Mouse (Mus musculus): Measurements from ENCODE around the gene Wdr93. TPM values are rescaled to one million over a fixed set of nuclear protein-coding genes. Genes with fewer than 3 reads are reported as not detected.
A peak's percentile ranks its signal among the peaks of the same experiment; 100 is the strongest.
"Not testable (repeated sequence)": the region's sequence is repeated elsewhere in the genome, so short reads cannot be mapped to it uniquely, and the experiment has no call there.

The Wdr93 gene
- polyA plus RNA-seq, 1 experiment from 2014 or later: 0.07 TPM

DNA sequence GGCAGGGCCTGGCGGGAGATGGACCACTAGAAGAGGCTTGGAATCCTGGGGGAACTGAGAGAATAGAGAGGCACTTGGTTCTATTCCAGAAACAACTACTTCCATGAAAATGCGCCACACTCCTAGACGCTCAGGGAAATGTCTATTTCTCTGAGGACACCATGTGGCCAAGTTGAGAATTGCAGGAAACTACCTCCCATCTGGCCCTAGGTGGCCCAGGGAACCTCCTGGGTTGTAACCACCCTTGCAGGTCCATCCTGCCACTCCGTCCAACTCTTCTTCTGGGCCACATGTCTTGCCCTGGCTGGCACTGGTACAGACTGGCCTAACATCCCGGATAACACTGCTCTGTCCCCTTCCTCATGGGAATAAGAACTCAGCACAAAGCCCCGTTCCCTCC, 43.3 kb downstream of the Wdr93 start:
- no peaks in the 10 kb centered on the region for H3K4me1 ChIP-seq (ENCODE audit: control insufficient read depth, low read depth, low read length)
- no peak overlapping the region for H3K4me3 ChIP-seq (ENCODE audit: low read depth, low read length)
- no peak overlapping the region for H3K4me2 ChIP-seq (ENCODE audit: low read depth, low read length)
- H3K27me3 ChIP-seq (ENCODE audit: control insufficient read depth, insufficient read depth, low read depth, low read length): peaks cover 7% of the 10 kb centered on the region
- no peak overlapping the region for H3K9ac ChIP-seq (ENCODE audit: low read depth, low read length)
- no peaks in the 10 kb centered on the region for H3K36me3 ChIP-seq (ENCODE audit: control insufficient read depth, insufficient read depth)
- H3K9me3 ChIP-seq (replicated peaks; ENCODE audit: control insufficient read depth, low read length): no peaks in the 10 kb centered on the region
- H3K27ac ChIP-seq (ENCODE audit: low read length): no peak overlapping the region
- ATAC-seq (ENCODE audit: low read depth): peak; percentile 33; the same call in 1 of the 2 replicates
- WGBS (ENCODE audit: insufficient replicate concordance): 19% methylated on average over 6 of the region's 6 CpGs

DNA sequence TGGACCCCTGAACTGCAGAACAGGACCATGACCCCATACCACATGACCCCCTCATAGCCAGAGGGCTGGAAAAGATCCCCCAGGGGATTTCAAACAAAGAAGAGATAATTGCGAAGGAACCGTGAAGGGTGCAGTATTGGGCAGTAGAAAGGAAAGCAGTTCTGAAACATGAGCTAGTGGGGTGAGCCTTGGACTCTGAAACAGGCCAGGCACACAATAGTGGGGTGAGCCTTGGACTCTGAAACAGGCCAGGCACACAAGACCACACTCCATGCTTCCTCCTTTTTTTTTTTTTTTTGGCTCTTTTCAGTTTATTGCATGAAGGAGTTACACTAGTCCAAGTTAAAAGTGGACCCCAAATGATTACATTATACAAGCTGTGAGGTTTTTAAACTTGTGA, 46.8 kb downstream of the Wdr93 start:
- H3K9ac ChIP-seq (ENCODE audit: low read depth, low read length): not testable (repeated sequence)
- peaks cover 40% of the 10 kb centered on the region for H3K27me3 ChIP-seq (ENCODE audit: control insufficient read depth, insufficient read depth, low read depth, low read length)

DNA sequence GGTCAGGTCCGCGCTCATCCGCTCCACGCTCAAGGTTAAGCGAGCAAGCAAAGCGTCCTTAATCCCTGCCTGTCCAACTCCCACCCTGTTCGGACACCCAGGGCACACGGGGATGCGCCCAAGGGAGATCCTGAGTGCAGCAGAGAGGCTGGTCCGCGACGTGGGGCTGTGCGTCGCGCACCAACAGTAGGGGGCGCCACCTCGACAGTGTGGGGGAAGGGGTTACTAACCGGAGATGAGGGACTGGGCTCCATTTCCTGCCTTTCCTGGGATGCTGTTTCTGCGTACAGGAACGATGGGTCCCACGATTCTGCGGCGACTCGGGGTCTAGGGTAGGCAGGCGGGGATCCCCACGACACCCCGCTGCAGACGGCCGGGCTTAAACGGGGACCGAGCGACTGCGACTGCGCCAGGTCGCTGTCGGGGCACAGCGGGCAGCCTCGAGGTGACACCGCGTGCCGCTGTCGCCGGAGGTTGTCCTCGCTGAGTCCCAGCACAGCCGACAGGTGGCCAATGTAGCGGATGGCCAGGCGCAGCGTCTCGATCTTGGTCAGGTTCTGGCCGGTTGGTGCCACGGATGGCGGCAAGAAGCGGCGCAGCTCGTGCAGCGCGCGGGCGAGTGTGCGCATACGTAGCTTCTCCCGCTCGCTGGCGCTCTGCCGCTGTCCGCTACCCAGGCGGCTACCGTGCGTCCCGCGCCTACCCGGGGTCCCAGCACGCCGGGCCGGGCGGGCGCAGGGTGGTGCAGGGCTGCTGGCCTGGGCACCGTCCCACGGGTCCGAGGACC, 49.9 kb downstream of the Wdr93 start:
- peak overlapping the region; percentile 48 for H3K4me3 ChIP-seq (ENCODE audit: low read depth, low read length)
- H3K27me3 ChIP-seq (ENCODE audit: control insufficient read depth, insufficient read depth, low read depth, low read length): peaks cover 40% of the 10 kb centered on the region
- peaks cover 3% of the 10 kb centered on the region; the same call in 1 of the 2 replicates for H3K4me1 ChIP-seq (ENCODE audit: control insufficient read depth, low read depth, low read length)
- H3K36me3 ChIP-seq (ENCODE audit: control insufficient read depth, insufficient read depth): no peaks in the 10 kb centered on the region
- H3K9me3 ChIP-seq (replicated peaks; ENCODE audit: control insufficient read depth, low read length): no peaks in the 10 kb centered on the region
- H3K4me2 ChIP-seq (ENCODE audit: low read depth, low read length): peak overlapping the region; percentile 60
- WGBS (ENCODE audit: insufficient replicate concordance): 1% methylated on average over 79 of the region's 80 CpGs
- H3K9ac ChIP-seq (ENCODE audit: low read depth, low read length): no peak overlapping the region
- peak; percentile 17; the same call in 1 of the 2 replicates for ATAC-seq (ENCODE audit: low read depth)
- no peak overlapping the region for H3K27ac ChIP-seq (ENCODE audit: low read length)

More for the DNA sequence above, 46.8 kb downstream of the Wdr93 start:
- not testable (repeated sequence) for H3K36me3 ChIP-seq (ENCODE audit: control insufficient read depth, insufficient read depth); H3K4me3 ChIP-seq (ENCODE audit: low read depth, low read length); H3K4me2 ChIP-seq (ENCODE audit: low read depth, low read length); H3K4me1 ChIP-seq (ENCODE audit: control insufficient read depth, low read depth, low read length); H3K27ac ChIP-seq (ENCODE audit: low read length); H3K9me3 ChIP-seq (replicated peaks; ENCODE audit: control insufficient read depth, low read length)
- peak; percentile 79 for ATAC-seq (ENCODE audit: low read depth)
- WGBS (ENCODE audit: insufficient replicate concordance): 38% methylated on average over 2 of the region's 2 CpGs

- H3K9ac ChIP-seq (ENCODE audit: low read depth, low read length): no peak within 1 kb of the TSS
- 48% methylated on average over 6 of the region's 6 CpGs for WGBS (ENCODE audit: insufficient replicate concordance)
- peaks cover 40% of the 10 kb centered on the region for H3K27me3 ChIP-seq (ENCODE audit: control insufficient read depth, insufficient read depth, low read depth, low read length)
- H3K4me2 ChIP-seq (ENCODE audit: low read depth, low read length): peak within 1 kb of the TSS; percentile 60
- H3K9me3 ChIP-seq (replicated peaks; ENCODE audit: control insufficient read depth, low read length): no peaks in the 10 kb centered on the region
- no peak for ATAC-seq (ENCODE audit: low read depth)
- no peak within 1 kb of the TSS for H3K27ac ChIP-seq (ENCODE audit: low read length)
- peak within 1 kb of the TSS; percentile 48 for H3K4me3 ChIP-seq (ENCODE audit: low read depth, low read length)
- H3K4me1 ChIP-seq (ENCODE audit: control insufficient read depth, low read depth, low read length): peaks cover 3% of the 10 kb centered on the region; the same call in 1 of the 2 replicates
- H3K36me3 ChIP-seq (ENCODE audit: control insufficient read depth, insufficient read depth): no peaks in the 10 kb centered on the region
Measured at GRCm38 (mm10) chr7:79793688-79794087, 50.7 kb downstream of the Wdr93 start, which contains the start of gene Mesp1. Gene Mesp1 (minus strand): TSS chr7:79793788.

- H3K4me3 ChIP-seq (ENCODE audit: low read depth, low read length): no peak overlapping the region
- H3K36me3 ChIP-seq (ENCODE audit: control insufficient read depth, insufficient read depth): no peaks in the 10 kb centered on the region
- no peaks in the 10 kb centered on the region for H3K9me3 ChIP-seq (replicated peaks; ENCODE audit: control insufficient read depth, low read length)
- WGBS (ENCODE audit: insufficient replicate concordance): 14% methylated on average over 5 of the region's 5 CpGs
- H3K27ac ChIP-seq (ENCODE audit: low read length): no peak overlapping the region
- H3K4me2 ChIP-seq (ENCODE audit: low read depth, low read length): no peak overlapping the region
- ATAC-seq (ENCODE audit: low read depth): no peak
- H3K27me3 ChIP-seq (ENCODE audit: control insufficient read depth, insufficient read depth, low read depth, low read length): peaks cover 10% of the 10 kb centered on the region
- H3K4me1 ChIP-seq (ENCODE audit: control insufficient read depth, low read depth, low read length): no peaks in the 10 kb centered on the region
- H3K9ac ChIP-seq (ENCODE audit: low read depth, low read length): no peak overlapping the region
Measured at GRCm38 (mm10) chr7:79798606-79799005, 55.6 kb downstream of the Wdr93 start.

DNA sequence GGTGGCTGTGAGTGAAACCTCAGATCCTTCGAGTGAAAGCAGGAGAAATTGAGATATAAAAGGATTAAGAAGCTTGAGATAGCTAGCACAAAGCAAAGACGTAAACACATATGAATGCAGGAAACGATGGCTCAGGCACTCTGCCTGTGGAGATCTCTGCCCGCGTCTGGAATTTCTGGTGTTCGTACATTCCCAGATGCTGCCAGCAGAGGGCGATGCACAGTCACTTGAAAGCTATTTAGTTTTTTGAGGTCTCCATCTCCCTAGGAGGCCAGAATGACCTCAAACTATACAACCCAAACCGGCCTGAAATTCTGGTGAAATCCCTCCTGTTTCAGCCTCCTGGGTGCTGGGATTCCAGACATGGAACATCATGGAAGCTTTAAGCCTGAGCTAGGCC, 56.1 kb downstream of the Wdr93 start:
- Histone ChIP-seq H3K27me3 (ENCODE audit: control insufficient read depth, insufficient read depth, low read depth, low read length) (peaks cover 6% of the 10 kb centered on the region), H3K4me3 (ENCODE audit: low read depth, low read length) (no peak overlapping the region), H3K4me2 (ENCODE audit: low read depth, low read length) (no peak overlapping the region), H3K36me3 (ENCODE audit: control insufficient read depth, insufficient read depth) (no peaks in the 10 kb centered on the region), H3K9me3 (replicated peaks; ENCODE audit: control insufficient read depth, low read length) (no peaks in the 10 kb centered on the region), H3K27ac (ENCODE audit: low read length) (no peak overlapping the region), H3K9ac (ENCODE audit: low read depth, low read length) (no peak overlapping the region), H3K4me1 (ENCODE audit: control insufficient read depth, low read depth, low read length) (no peaks in the 10 kb centered on the region)
- 1% methylated on average over 8 of the region's 8 CpGs for WGBS (ENCODE audit: insufficient replicate concordance)
- ATAC-seq (ENCODE audit: low read depth): no peak

DNA sequence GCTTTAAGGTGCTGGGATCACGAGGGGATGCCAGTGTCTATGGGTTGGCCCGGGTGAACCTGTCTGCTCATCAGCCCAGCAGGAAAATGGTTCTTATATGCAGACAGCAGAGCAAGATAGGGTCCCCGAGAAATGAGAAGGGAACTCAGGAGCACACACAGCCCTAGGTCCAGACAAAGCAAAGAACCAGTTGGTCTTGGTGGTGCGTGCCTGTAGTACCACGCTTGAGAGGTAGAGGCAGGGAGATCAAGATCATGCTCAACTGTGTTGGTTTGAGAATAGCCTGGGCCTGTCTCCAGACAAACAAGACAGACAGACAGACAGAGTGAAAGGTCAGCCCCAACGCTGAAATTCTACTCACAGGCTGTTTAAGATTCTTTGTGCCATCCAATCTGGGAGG, 56.5 kb downstream of the Wdr93 start:
- no peak for ATAC-seq (ENCODE audit: low read depth)
- Histone ChIP-seq H3K9ac (ENCODE audit: low read depth, low read length) (no peak overlapping the region), H3K27me3 (ENCODE audit: control insufficient read depth, insufficient read depth, low read depth, low read length) (peaks cover 1% of the 10 kb centered on the region; the same call in 1 of the 2 replicates), H3K4me3 (ENCODE audit: low read depth, low read length) (no peak overlapping the region), H3K4me1 (ENCODE audit: control insufficient read depth, low read depth, low read length) (no peaks in the 10 kb centered on the region), H3K36me3 (ENCODE audit: control insufficient read depth, insufficient read depth) (no peaks in the 10 kb centered on the region), H3K9me3 (replicated peaks; ENCODE audit: control insufficient read depth, low read length) (no peaks in the 10 kb centered on the region), H3K4me2 (ENCODE audit: low read depth, low read length) (no peak overlapping the region), H3K27ac (ENCODE audit: low read length) (no peak overlapping the region)
- 50% methylated on average over 6 of the region's 6 CpGs for WGBS (ENCODE audit: insufficient replicate concordance)

- Histone ChIP-seq H3K4me2 (ENCODE audit: low read depth, low read length) (no peak overlapping the region), H3K9me3 (replicated peaks; ENCODE audit: control insufficient read depth, low read length) (no peaks in the 10 kb centered on the region), H3K27me3 (ENCODE audit: control insufficient read depth, insufficient read depth, low read depth, low read length) (no peaks in the 10 kb centered on the region), H3K9ac (ENCODE audit: low read depth, low read length) (no peak overlapping the region), H3K4me3 (ENCODE audit: low read depth, low read length) (no peak overlapping the region), H3K36me3 (ENCODE audit: control insufficient read depth, insufficient read depth) (no peaks in the 10 kb centered on the region), H3K27ac (ENCODE audit: low read length) (no peak overlapping the region), H3K4me1 (ENCODE audit: control insufficient read depth, low read depth, low read length) (no peaks in the 10 kb centered on the region)
- no peak for ATAC-seq (ENCODE audit: low read depth)
- WGBS (ENCODE audit: insufficient replicate concordance): 61% methylated on average over 4 of the region's 4 CpGs
Measured at GRCm38 (mm10) chr7:79800336-79800735, 57.4 kb downstream of the Wdr93 start.

- Histone ChIP-seq H3K9me3 (replicated peaks; ENCODE audit: control insufficient read depth, low read length) (no peaks in the 10 kb centered on the region), H3K9ac (ENCODE audit: low read depth, low read length) (no peak overlapping the region), H3K4me2 (ENCODE audit: low read depth, low read length) (no peak overlapping the region), H3K27me3 (ENCODE audit: control insufficient read depth, insufficient read depth, low read depth, low read length) (no peaks in the 10 kb centered on the region), H3K36me3 (ENCODE audit: control insufficient read depth, insufficient read depth) (no peaks in the 10 kb centered on the region), H3K27ac (ENCODE audit: low read length) (no peak overlapping the region), H3K4me3 (ENCODE audit: low read depth, low read length) (no peak overlapping the region), H3K4me1 (ENCODE audit: control insufficient read depth, low read depth, low read length) (no peaks in the 10 kb centered on the region)
- no peak for ATAC-seq (ENCODE audit: low read depth)
- 69% methylated on average over 11 of the region's 11 CpGs for WGBS (ENCODE audit: insufficient replicate concordance)
Measured at GRCm38 (mm10) chr7:79801391-79801790, 58.4 kb downstream of the Wdr93 start.
